Mouse (Mus musculus) layer of hippocampus, adult 9-11 months (tissue): ENCODE results near the gene Zfp281.

Experiments used
- DNase-seq: peaks from one replicate; pipeline ENCODE4 v3.0.0; 2022

The Zfp281 gene

GRCm38 (mm10) chr1:136614748-136615440 lies 9.8 kb upstream of the Zfp281 start:
- DNase-seq = no peak

- DNase-seq = no peak
Observed at GRCm38 (mm10) chr1:136617163-136617788, 7.4 kb upstream of the Zfp281 start.

DNA sequence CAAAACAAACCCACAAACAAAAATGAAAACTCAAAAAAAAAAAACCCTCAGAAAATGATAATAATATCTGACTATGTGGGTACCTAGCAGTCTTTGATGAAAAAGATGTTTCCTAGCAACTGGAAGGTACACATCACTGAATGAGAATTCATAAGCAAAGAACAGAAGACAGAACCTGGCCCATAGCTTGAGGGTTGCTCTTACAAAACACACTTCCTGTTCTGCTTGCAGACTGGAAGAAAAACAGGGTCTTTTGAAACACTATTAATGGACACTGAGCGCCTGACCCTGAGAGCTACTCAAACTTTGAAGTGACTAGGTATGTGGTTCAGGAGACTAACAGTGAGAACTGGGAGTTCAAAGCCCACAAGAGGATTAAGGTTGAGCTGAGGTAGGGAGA lies 6.1 kb upstream of the Zfp281 start:
- DNase-seq = no peak

DNA sequence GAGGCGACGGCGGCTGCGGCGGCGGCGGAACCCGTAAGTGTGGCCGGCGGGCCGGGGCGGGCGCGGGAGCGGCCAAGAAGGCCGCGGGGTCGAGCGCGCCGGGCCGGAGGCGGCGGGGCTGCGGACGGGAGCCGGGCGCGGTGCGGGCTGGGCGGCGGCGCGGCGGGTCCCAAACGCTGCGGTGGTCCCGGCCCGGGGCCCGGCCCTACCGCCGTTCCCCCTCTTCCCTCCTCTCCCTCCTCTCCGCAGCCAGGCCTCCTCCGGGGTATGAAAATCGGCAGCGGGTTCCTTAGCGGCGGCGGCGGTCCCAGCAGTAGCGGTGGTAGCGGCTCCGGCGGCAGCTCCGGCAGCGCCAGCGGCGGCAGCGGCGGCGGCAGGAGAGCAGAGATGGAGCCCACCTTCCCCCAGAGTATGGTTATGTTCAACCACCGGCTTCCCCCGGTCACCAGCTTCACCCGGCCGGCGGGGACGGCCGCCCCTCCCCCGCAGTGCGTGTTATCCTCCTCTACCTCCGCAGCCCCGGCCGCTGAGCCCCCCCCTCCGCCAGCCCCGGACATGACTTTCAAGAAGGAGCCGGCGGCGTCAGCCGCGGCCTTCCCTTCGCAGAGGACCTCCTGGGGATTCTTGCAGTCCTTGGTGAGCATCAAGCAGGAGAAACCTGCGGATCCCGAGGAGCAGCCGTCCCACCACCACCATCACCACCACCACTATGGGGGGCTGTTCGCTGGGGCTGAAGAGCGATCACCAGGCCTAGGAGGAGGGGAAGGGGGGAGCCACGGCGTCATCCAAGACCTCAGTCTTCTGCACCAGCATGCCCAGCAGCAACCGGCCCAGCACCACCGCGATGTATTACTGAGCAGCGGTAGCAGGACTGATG lies 556 bp downstream of the Zfp281 start:
- peak; percentile 50 for DNase-seq

DNA sequence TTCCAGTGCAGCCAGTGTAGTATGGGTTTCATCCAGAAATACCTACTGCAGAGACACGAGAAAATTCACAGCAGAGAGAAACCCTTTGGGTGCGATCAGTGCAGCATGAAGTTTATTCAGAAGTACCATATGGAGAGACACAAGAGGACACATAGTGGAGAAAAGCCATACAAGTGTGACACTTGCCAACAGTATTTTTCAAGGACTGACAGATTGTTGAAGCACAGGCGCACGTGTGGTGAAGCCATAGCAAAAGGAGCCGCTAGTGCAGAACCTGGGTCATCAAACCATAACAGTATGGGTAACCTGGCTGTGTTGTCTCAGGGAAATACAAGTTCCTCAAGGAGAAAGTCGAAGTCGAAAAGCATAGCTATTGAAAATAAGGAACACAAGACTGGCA lies 1.4 kb downstream of the Zfp281 start:
- DNase-seq = no peak

- no peak for DNase-seq
Observed at GRCm38 (mm10) chr1:136626756-136627155, 2.1 kb downstream of the Zfp281 start.

DNA sequence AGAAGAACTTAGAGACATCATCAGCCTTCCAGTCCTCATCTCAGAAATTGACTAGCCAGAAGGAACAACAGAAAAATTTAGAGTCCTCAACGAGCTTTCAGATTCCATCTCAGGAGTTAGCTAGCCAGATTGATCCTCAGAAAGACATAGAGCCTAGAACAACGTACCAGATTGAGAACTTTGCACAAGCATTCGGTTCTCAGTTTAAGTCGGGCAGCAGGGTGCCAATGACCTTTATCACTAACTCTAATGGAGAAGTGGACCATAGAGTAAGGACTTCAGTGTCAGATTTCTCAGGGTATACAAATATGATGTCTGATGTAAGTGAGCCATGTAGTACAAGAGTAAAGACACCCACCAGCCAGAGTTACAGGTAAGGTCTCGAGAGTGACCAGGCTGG lies 2.9 kb downstream of the Zfp281 start:
- no peak for DNase-seq

- no peak for DNase-seq
Observed at GRCm38 (mm10) chr1:136632891-136633290, 8.2 kb downstream of the Zfp281 start.

- DNase-seq = no peak
Observed at GRCm38 (mm10) chr1:136635644-136636043, 10.9 kb downstream of the Zfp281 start.

DNA sequence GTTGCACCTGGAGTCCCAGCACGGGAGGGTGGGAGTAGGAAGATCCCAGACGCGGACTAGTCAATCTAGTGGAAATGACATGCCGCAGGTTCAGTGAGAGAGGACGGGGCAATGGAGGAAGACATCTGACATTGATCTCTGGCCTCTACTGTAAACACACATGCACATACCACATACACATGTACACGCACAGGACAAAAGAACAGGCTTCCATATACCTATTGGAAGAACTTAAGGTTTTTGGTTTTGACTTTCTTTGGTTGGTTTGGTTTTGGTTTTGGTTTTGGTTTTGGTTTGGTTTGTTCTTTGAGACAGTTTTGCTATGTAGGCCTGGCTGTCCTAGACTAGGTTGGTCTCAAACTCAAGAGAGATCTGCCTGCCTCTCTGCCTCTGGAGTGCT lies 12.2 kb downstream of the Zfp281 start:
- DNase-seq = no peak

DNA sequence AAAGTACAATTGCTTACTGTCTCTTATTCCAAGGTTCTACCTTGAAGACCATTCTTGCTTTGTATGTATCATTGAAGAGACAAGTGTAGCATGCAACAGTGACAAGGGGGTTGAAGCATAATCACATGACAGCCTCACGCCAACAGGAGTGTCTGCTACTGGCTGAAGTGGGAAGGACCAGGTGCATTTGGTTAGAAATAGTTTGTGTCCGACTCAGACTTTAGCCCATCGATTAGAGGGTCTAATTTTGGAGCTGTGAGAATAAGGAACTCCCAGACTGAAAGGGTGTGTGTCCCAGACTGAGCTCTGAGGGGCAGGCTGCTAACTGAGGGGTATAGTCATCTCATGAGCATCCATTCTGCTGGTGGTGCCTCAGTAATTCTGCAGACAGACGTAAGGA lies 13.0 kb downstream of the Zfp281 start:
- no peak for DNase-seq

- no peak for DNase-seq
Observed at GRCm38 (mm10) chr1:136638211-136638610, 13.5 kb downstream of the Zfp281 start.

- no peak for DNase-seq
Observed at GRCm38 (mm10) chr1:136638699-136639098, 14.0 kb downstream of the Zfp281 start.

DNA sequence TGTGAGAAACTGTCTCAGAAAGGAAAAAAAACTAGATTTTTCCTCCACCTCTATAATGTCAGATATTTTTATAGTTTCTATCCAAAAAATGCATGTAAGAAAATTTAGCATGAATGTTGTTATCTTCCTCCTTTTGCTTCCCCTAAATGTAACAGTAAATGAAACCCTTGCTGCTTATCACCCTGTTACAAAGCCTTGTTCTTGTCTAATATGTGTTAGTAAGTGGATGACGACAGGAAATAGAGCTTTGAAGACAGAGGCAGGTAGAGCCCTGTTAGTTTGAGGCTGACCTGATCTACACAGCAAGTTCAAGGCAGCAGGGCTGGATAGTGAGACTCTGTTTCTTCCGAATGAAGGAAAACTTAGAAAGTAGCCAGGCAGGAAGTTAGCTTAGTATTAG lies 14.5 kb downstream of the Zfp281 start:
- DNase-seq = no peak

DNA sequence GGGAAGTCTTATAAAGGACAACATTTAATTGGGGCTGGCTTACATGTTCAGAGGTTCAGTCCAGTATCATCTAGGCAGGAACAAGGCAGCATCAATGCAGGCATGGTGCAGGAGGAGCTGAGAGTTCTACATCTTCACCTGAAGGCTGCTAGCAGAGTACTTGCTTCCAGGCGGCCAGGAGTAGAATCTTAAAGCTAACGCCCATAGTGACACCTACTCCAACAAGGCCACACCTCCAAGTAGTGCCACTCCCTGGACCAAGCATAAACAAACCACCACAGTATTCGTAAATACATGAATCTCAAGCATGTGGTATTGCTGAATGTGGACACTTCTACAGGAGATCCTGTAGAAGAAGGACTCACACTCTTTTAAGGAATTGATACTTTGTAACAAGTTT lies 18.0 kb downstream of the Zfp281 start:
- no peak for DNase-seq

- DNase-seq = no peak
Observed at GRCm38 (mm10) chr1:136644486-136644885, 19.8 kb downstream of the Zfp281 start.

DNA sequence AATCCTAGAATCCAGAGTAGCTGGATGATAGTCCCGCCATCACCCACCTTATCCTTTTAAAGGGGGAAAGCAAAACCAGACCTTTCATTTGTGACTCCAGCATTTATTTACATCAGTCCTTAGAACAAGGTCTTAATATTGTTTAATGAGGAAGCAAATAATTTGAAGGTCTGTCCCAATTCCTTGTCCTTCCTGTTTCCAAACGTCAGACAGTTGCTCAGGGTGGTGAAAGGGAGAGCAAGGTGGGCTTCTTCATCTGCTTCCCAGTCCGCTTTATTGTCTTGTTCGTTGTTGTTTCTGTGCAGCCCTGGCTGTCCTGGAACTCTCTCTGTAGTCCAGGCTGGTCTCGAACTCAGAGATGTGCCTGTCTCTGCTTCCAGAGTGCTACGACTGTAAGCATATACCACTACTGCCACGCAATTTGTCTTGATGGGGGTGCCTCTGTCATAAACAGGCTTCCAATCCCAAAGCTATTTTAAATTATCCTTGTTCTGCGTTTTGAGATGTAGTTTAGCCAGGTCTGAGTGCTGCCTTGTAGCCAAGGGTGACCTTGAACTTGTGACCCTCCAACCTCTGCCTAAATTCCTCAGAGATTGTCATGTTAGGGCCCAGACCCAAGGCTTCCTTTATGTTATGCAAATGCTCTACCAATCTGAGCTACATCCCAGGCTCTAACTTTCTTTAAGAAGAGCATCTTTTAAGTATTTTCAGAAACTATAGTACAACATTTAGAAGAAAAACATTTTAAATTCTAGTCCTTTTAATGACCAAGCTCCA lies 21.3 kb downstream of the Zfp281 start:
- DNase-seq = no peak

DNA sequence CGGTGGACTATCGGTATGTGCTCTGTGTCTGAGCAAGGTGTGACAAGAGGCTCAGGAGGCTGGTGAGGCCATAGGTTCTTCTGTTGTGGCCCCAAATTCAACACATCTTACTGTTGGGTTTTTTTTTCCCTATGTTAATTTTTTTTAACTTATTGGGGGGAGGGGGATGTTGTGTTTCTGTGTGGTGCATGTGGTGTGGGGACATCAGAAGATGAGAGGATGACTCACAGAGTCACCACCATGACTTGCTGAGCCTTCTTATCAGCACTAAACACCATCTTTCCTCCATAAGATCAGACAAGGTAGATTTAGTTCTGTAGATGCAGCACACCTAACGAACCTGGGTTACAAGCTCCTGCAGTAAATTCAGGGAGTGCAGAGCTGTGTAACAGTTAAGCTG lies 27.4 kb downstream of the Zfp281 start:
- DNase-seq = no peak

- DNase-seq = no peak
Observed at GRCm38 (mm10) chr1:136653526-136653925, 28.8 kb downstream of the Zfp281 start.

DNA sequence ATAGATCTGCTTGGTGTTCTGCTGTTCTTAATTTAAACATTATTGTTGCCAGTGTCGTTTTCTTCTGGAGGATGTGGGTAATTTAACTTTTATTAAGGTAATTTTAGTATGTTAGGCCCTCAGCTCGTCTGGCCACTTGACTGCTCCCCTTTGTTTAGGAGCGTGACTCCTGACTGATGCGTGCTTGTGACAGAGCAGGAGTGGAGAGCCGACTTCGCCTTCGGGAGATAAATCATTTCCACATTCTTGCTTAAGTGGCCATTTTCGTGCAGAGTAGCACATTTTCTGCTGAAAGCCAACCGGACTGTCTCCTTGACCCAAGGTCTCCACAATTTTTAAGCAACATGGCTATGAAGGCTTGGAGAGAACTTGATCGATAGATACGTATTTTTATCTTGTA lies 29.7 kb downstream of the Zfp281 start:
- no peak for DNase-seq

GRCm38 (mm10) chr1:136656619-136657018 lies 31.9 kb downstream of the Zfp281 start:
- no peak for DNase-seq

DNA sequence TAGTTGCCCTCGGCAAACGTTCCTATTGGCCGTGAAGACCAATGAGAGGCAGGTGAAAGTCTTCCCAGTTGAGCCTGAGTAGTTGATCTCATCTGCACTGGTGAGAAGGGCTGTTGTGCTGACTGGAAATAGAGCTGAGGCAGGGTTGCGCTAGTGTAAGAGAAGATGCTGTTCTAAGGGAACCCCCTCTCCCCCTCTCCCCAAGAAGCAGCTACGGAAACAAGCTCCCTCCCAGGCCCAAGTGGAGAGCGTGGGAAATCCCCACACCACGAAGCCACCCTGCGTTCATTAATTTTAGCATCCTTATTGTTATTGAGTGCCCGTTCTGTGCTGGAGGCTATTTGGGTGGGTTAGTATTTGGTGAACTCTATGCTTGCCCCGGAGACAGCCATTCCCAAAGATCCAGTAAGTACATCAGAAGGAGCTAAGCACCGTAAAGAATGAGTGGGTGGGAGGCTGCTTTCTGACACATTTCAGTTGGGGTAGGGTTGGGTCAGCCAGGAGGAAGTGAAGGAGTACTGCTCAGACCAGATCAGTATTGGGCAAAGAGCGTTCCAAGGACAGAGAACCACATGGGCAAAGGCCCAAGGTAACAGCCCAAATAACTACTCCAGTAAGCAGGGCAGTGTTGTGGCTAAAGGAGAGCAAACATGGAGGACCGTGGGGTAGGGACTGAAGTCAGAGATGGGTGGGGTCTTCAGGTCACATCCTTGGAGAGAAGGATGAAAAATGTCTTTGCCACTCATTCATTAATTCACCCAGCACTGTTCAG lies 33.9 kb downstream of the Zfp281 start:
- DNase-seq = no peak
